Mouse (Mus musculus): ENCODE measurements around the gene Wdr45b. TPM values are rescaled to one million over a fixed set of nuclear protein-coding genes. Genes with fewer than 3 reads are reported as not detected.
"Not testable (repeated sequence)": the region's sequence is repeated elsewhere in the genome, so short reads cannot be mapped to it uniquely, and the experiment has no call there.

Gene Wdr45b
- polyA plus RNA-seq, 1 experiment from 2014 or later: 85.1 TPM

- ATAC-seq (ENCODE audit: low FRiP score, low read depth); H3K9me3 ChIP-seq; H3K9ac ChIP-seq; H3K27me3 ChIP-seq; H3K4me3 ChIP-seq; H3K4me1 ChIP-seq (replicated peaks); H3K4me2 ChIP-seq; H3K27ac ChIP-seq (replicated peaks): not testable (repeated sequence)
- 96% methylated on average over 6 of the region's 6 CpGs for WGBS
- peaks cover 61% of the 10 kb centered on the region for H3K36me3 ChIP-seq
Measured at GRCm38 (mm10) chr11:121307712-121308111, 46.5 kb downstream of the Wdr45b start.

GRCm38 (mm10) chr11:121306608-121307007 is 47.6 kb downstream of the Wdr45b start:
- WGBS: 96% methylated on average over 8 of the region's 8 CpGs
- H3K36me3 ChIP-seq: peaks cover 67% of the 10 kb centered on the region

GRCm38 (mm10) chr11:121305371-121305770 is 48.9 kb downstream of the Wdr45b start:
- peaks cover 69% of the 10 kb centered on the region for H3K36me3 ChIP-seq
- no peak overlapping the region for H3K4me2 ChIP-seq
- ATAC-seq (ENCODE audit: low FRiP score, low read depth): no peak
- no peaks in the 10 kb centered on the region for H3K9me3 ChIP-seq
- WGBS: 88% methylated on average over 6 of the region's 6 CpGs
- no peak overlapping the region for H3K4me3 ChIP-seq
- no peak overlapping the region for H3K9ac ChIP-seq
- H3K4me1 ChIP-seq (replicated peaks): no peaks in the 10 kb centered on the region
- H3K27me3 ChIP-seq: no peaks in the 10 kb centered on the region
- no peak overlapping the region for H3K27ac ChIP-seq (replicated peaks)

More at GRCm38 (mm10) chr11:121306608-121307007, 47.6 kb downstream of the Wdr45b start:
- H3K9ac ChIP-seq: no peak overlapping the region
- no peak overlapping the region for H3K4me2 ChIP-seq
- no peaks in the 10 kb centered on the region for H3K9me3 ChIP-seq
- H3K27me3 ChIP-seq: no peaks in the 10 kb centered on the region
- no peaks in the 10 kb centered on the region for H3K4me1 ChIP-seq (replicated peaks)
- no peak overlapping the region for H3K4me3 ChIP-seq
- ATAC-seq (ENCODE audit: low FRiP score, low read depth): no peak
- no peak overlapping the region for H3K27ac ChIP-seq (replicated peaks)

- Histone ChIP-seq H3K4me2 (no peak overlapping the region), H3K36me3 (peaks cover 65% of the 10 kb centered on the region), H3K9ac (no peak overlapping the region), H3K4me3 (no peak overlapping the region), H3K27ac (replicated peaks) (no peak overlapping the region), H3K9me3 (no peaks in the 10 kb centered on the region), H3K4me1 (replicated peaks) (no peaks in the 10 kb centered on the region), H3K27me3 (no peaks in the 10 kb centered on the region)
- 91% methylated on average over 9 of the region's 9 CpGs for WGBS
- no peak for ATAC-seq (ENCODE audit: low FRiP score, low read depth)
Measured at GRCm38 (mm10) chr11:121300265-121300664, 54.0 kb downstream of the Wdr45b start.

GRCm38 (mm10) chr11:121298493-121298892 is 55.8 kb downstream of the Wdr45b start:
- H3K9ac ChIP-seq: no peak overlapping the region
- no peak overlapping the region for H3K27ac ChIP-seq (replicated peaks)
- H3K4me3 ChIP-seq: no peak overlapping the region
- peaks cover 60% of the 10 kb centered on the region for H3K36me3 ChIP-seq
- WGBS: 93% methylated on average over 8 of the region's 8 CpGs
- no peaks in the 10 kb centered on the region for H3K4me1 ChIP-seq (replicated peaks)
- H3K27me3 ChIP-seq: no peaks in the 10 kb centered on the region
- no peaks in the 10 kb centered on the region for H3K9me3 ChIP-seq
- ATAC-seq (ENCODE audit: low FRiP score, low read depth): no peak
- H3K4me2 ChIP-seq: no peak overlapping the region

GRCm38 (mm10) chr11:121294771-121295170 is 59.5 kb downstream of the Wdr45b start:
- Histone ChIP-seq H3K27ac (replicated peaks) (no peak overlapping the region), H3K27me3 (no peaks in the 10 kb centered on the region), H3K9me3 (no peaks in the 10 kb centered on the region), H3K4me3 (no peak overlapping the region), H3K4me1 (replicated peaks) (no peaks in the 10 kb centered on the region), H3K9ac (no peak overlapping the region), H3K4me2 (no peak overlapping the region), H3K36me3 (peaks cover 48% of the 10 kb centered on the region)
- no peak for ATAC-seq (ENCODE audit: low FRiP score, low read depth)
- 95% methylated on average over 5 of the region's 5 CpGs for WGBS

GRCm38 (mm10) chr11:121289859-121290258 is 64.4 kb downstream of the Wdr45b start:
- Histone ChIP-seq H3K4me2 (no peak overlapping the region), H3K36me3 (peaks cover 48% of the 10 kb centered on the region), H3K27ac (replicated peaks) (no peak overlapping the region), H3K9ac (no peak overlapping the region), H3K9me3 (no peaks in the 10 kb centered on the region), H3K27me3 (no peaks in the 10 kb centered on the region), H3K4me1 (replicated peaks) (no peaks in the 10 kb centered on the region), H3K4me3 (no peak overlapping the region)
- no peak for ATAC-seq (ENCODE audit: low FRiP score, low read depth)
- 89% methylated on average over 3 of the region's 3 CpGs for WGBS

- Histone ChIP-seq H3K36me3 (peaks cover 12% of the 10 kb centered on the region), H3K4me3 (no peak overlapping the region), H3K4me1 (replicated peaks) (peaks cover 7% of the 10 kb centered on the region; the same call in 1 of the 2 replicates), H3K27me3 (no peaks in the 10 kb centered on the region), H3K9ac (no peak overlapping the region), H3K4me2 (no peak overlapping the region), H3K27ac (replicated peaks) (no peak overlapping the region), H3K9me3 (no peaks in the 10 kb centered on the region)
- WGBS: 88% methylated on average over 6 of the region's 6 CpGs
- no peak for ATAC-seq (ENCODE audit: low FRiP score, low read depth)
Measured at GRCm38 (mm10) chr11:121282911-121283310, 71.3 kb downstream of the Wdr45b start.

- Histone ChIP-seq H3K9ac (no peak overlapping the region), H3K27me3 (no peaks in the 10 kb centered on the region), H3K4me3 (no peak overlapping the region), H3K9me3 (no peaks in the 10 kb centered on the region), H3K4me1 (replicated peaks) (peaks cover 7% of the 10 kb centered on the region; the same call in 1 of the 2 replicates), H3K4me2 (no peak overlapping the region), H3K27ac (replicated peaks) (no peak overlapping the region), H3K36me3 (no peaks in the 10 kb centered on the region)
- 97% methylated on average over 3 of the region's 3 CpGs for WGBS
- no peak for ATAC-seq (ENCODE audit: low FRiP score, low read depth)
Measured at GRCm38 (mm10) chr11:121278011-121278410, 76.2 kb downstream of the Wdr45b start.

- Histone ChIP-seq H3K27ac (replicated peaks) (no peak overlapping the region), H3K9me3 (no peaks in the 10 kb centered on the region), H3K9ac (no peak overlapping the region), H3K4me2 (no peak overlapping the region), H3K4me1 (replicated peaks) (0 out of 2 replicates have a peak, but pooled peaks cover 7% of the 10 kb centered on the region), H3K4me3 (no peak overlapping the region), H3K27me3 (no peaks in the 10 kb centered on the region), H3K36me3 (no peaks in the 10 kb centered on the region)
- no peak for ATAC-seq (ENCODE audit: low FRiP score, low read depth)
- 94% methylated on average over 8 of the region's 8 CpGs for WGBS
Measured at GRCm38 (mm10) chr11:121277516-121277915, 76.7 kb downstream of the Wdr45b start.

Small RNA genes lying within 50 kb of the gene (microRNA-seq; reads per million reads assigned to microRNA genes)
- not detected for gene Mir7236

Other genes starting within 250 kb of the Wdr45b start
- gene Tex19.2, start 235.8 kb downstream of the Wdr45b start, polyA plus RNA-seq (2015; fragmentation: Nextera tagmentation; extraction: Ambion mirVana): not detected in 2 replicates
- gene Tex19.1, start 208.3 kb downstream of the Wdr45b start, polyA plus RNA-seq (2015; fragmentation: Nextera tagmentation; extraction: Ambion mirVana): not detected in 2 replicates
- gene Uts2r, start 194.2 kb downstream of the Wdr45b start, polyA plus RNA-seq (2015; fragmentation: Nextera tagmentation; extraction: Ambion mirVana): 0.54 and 0.65 TPM in 2 replicates
- gene Hexdc, start 150.0 kb downstream of the Wdr45b start, polyA plus RNA-seq (2015; fragmentation: Nextera tagmentation; extraction: Ambion mirVana): 31.6 and 32.5 TPM in 2 replicates
- 28.3 and 29.9 TPM in 2 replicates for gene Ogfod3, start 149.7 kb downstream of the Wdr45b start, polyA plus RNA-seq (2015; fragmentation: Nextera tagmentation; extraction: Ambion mirVana)
- 36.9 and 37.4 TPM in 2 replicates for gene Cybc1, start 125.1 kb downstream of the Wdr45b start, polyA plus RNA-seq (2015; fragmentation: Nextera tagmentation; extraction: Ambion mirVana)
- gene Narf, start 117.2 kb downstream of the Wdr45b start, polyA plus RNA-seq (2015; fragmentation: Nextera tagmentation; extraction: Ambion mirVana): 81.6 and 86.8 TPM in 2 replicates
- gene Foxk2, start 94.5 kb downstream of the Wdr45b start, polyA plus RNA-seq (2015; fragmentation: Nextera tagmentation; extraction: Ambion mirVana): 15.7 TPM in 2 replicates
- 11.4 and 12.1 TPM in 2 replicates for gene Rab40b, start 33.8 kb upstream of the Wdr45b start, polyA plus RNA-seq (2015; fragmentation: Nextera tagmentation; extraction: Ambion mirVana)
- gene Fn3krp, start 67.0 kb upstream of the Wdr45b start, polyA plus RNA-seq (2015; fragmentation: Nextera tagmentation; extraction: Ambion mirVana): 9.4 and 10.4 TPM in 2 replicates
- gene Fn3k, start 80.5 kb upstream of the Wdr45b start, polyA plus RNA-seq (2015; fragmentation: Nextera tagmentation; extraction: Ambion mirVana): 7.0 and 7.4 TPM in 2 replicates
- 61.3 and 63.6 TPM in 2 replicates for gene Tbcd, start 97.5 kb upstream of the Wdr45b start, polyA plus RNA-seq (2015; fragmentation: Nextera tagmentation; extraction: Ambion mirVana)
- gene Zfp750, start 164.9 kb upstream of the Wdr45b start, polyA plus RNA-seq (2015; fragmentation: Nextera tagmentation; extraction: Ambion mirVana): 0.40 and 0.41 TPM in 2 replicates

Data from hindbrain, embryonic 15.5 days (tissue).